In the genomic region with DNA sequence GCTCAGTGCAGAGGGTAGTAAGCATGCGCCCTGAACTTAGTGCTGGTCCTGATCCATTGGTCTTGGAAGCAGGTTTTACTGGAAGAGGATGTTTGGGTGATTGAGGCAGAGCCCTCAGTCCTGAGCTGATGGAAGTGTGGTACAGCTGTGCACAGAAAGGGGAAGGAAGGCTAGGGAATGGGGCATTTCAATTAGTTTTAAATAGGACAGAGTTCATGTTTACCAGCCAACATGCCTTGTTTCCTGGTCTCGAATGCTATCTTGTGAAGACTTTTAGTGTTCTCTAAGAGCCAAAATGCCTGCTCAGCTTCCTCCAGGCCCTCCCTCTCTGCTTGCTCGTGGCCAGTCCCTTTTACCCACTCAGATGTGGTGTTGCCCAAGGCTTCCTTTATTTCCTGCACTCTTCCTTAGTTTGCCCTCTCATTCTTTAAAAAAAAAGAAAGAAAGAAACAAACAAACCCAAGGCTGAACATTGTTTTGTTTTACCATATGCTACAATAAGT, we compare ENCODE assay signal across 20 mouse cellular contexts. TPM values are rescaled to one million over a fixed set of nuclear protein-coding genes. Genes with fewer than 3 reads are reported as not detected.
"Had no signal": no experiment of that assay in that cellular context is flagged by ENCODE, and none has a peak within 500 bp of the region (broad histone marks: within the 10 kb centered on the region; RNA-seq: fewer than 3 reads in every experiment).

No protein-coding gene starts in this region.

- H3K27ac ChIP-seq: kidney, postnatal 0 days; left cerebral cortex, adult 2 months; liver, embryonic 14.5 days; lung, embryonic 15.5 days; neural tube, embryonic 12.5 days; neural tube, embryonic 15.5 days; stomach, embryonic 15.5 days had no signal

- H3K27me3 ChIP-seq: lung, embryonic 15.5 days; neural tube, embryonic 12.5 days; neural tube, embryonic 15.5 days; stomach, embryonic 15.5 days had no signal

- H3K9ac ChIP-seq: liver, embryonic 14.5 days; lung, embryonic 15.5 days; neural tube, embryonic 12.5 days; neural tube, embryonic 15.5 days; stomach, embryonic 15.5 days had no signal

- H3K4me2 ChIP-seq: lung, embryonic 15.5 days; midbrain, embryonic 11.5 days; neural tube, embryonic 12.5 days; neural tube, embryonic 15.5 days; stomach, embryonic 15.5 days had no signal

- ATAC-seq: intestine, postnatal 0 days had no signal

- H3K4me1 ChIP-seq: lung, embryonic 15.5 days; stomach, embryonic 15.5 days had no signal

- H3K9me3 ChIP-seq: lung, embryonic 15.5 days; neural tube, embryonic 12.5 days; neural tube, embryonic 15.5 days; stomach, embryonic 15.5 days had no signal

- H3K4me3 ChIP-seq: left cerebral cortex, adult 2 months; lung, embryonic 15.5 days; neural tube, embryonic 12.5 days; neural tube, embryonic 15.5 days; stomach, embryonic 15.5 days had no signal

- DNase-seq: kidney, adult 2 months; kidney, postnatal 36 days; layer of hippocampus, postnatal 36 days; lung, adult 18-20 months; lung, postnatal 10 days; lung, postnatal 36 days; midbrain, embryonic 14.5 days; spleen, adult 18-20 months; thymus, adult 18-20 months; thymus, postnatal 36 days had no signal

- H3K36me3 ChIP-seq: lung, embryonic 15.5 days; stomach, embryonic 15.5 days had no signal

RNA-seq across cellular contexts. Expression of a gene that starts 35.7 kb away (rescaled TPM):
- total RNA-seq: megakaryocyte-erythroid progenitor cell, adult 5-6 weeks had no signal
- polyA plus RNA-seq: midbrain, embryonic 14.5 days had no signal
